Mouse (Mus musculus): ENCODE data around the gene Zfp326. TPM values are rescaled to one million over a fixed set of nuclear protein-coding genes. Genes with fewer than 3 reads are reported as not detected.
"Not testable (repeated sequence)": the region's sequence is repeated elsewhere in the genome, so short reads cannot be mapped to it uniquely, and the experiment has no call there.

Zfp326 gene
- polyA plus RNA-seq, 1 experiment from 2014 or later = 67.5 TPM

GRCm38 (mm10) chr5:105849222-105849621, 27.1 kb upstream of the Zfp326 start:
- H3K27ac ChIP-seq = no peak overlapping the region
- peaks cover 9% of the 10 kb centered on the region; the same call in 1 of the 2 replicates for H3K4me1 ChIP-seq
- no peaks in the 10 kb centered on the region for H3K9me3 ChIP-seq
- no peaks in the 10 kb centered on the region for H3K36me3 ChIP-seq
- H3K27me3 ChIP-seq = no peaks in the 10 kb centered on the region
- H3K9ac ChIP-seq = no peak overlapping the region
- H3K4me3 ChIP-seq = no peak overlapping the region
- H3K4me2 ChIP-seq (replicated peaks) = no peak overlapping the region
- 65% methylated on average over 4 of the region's 4 CpGs for WGBS
- no peak for ATAC-seq (ENCODE audit: insufficient number of reproducible peaks, insufficient read depth, low FRiP score, low TSS enrichment)

- Histone ChIP-seq H3K4me2 (replicated peaks) (no peak overlapping the region), H3K36me3 (no peaks in the 10 kb centered on the region), H3K27me3 (no peaks in the 10 kb centered on the region), H3K4me1 (peaks cover 9% of the 10 kb centered on the region; the same call in 1 of the 2 replicates), H3K9ac (no peak overlapping the region), H3K9me3 (no peaks in the 10 kb centered on the region), H3K4me3 (no peak overlapping the region), H3K27ac (no peak overlapping the region)
- WGBS = 62% methylated on average over 3 of the region's 3 CpGs
- no peak for ATAC-seq (ENCODE audit: insufficient number of reproducible peaks, insufficient read depth, low FRiP score, low TSS enrichment)
Observed at GRCm38 (mm10) chr5:105849643-105850042, 26.7 kb upstream of the Zfp326 start.

DNA sequence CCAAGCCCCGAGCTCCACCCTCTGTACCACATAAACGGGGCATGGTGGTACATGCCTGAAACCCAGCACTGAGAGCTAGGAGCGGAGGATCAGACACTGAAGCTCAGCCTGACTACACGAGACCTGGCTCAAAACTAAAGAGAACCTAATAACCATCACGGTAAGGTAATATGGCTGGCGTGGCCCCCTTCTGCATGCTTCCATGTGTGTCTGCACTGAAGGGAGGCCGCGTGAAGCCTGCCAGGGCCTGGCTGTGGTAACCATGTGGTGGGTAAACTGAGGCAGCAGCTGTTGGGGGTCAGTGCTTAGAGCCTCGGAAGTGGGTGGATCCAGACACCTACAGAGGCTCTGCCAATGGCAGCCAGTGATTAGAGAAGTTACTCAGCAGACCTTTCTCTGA, 23.1 kb upstream of the Zfp326 start:
- no peak overlapping the region for H3K4me2 ChIP-seq (replicated peaks)
- H3K27me3 ChIP-seq = no peaks in the 10 kb centered on the region
- no peaks in the 10 kb centered on the region for H3K36me3 ChIP-seq
- no peaks in the 10 kb centered on the region for H3K9me3 ChIP-seq
- H3K27ac ChIP-seq = no peak overlapping the region
- no peak overlapping the region for H3K9ac ChIP-seq
- H3K4me3 ChIP-seq = no peak overlapping the region
- WGBS = 75% methylated on average over 9 of the region's 9 CpGs
- H3K4me1 ChIP-seq = peaks cover 17% of the 10 kb centered on the region; the same call in 1 of the 2 replicates
- no peak for ATAC-seq (ENCODE audit: insufficient number of reproducible peaks, insufficient read depth, low FRiP score, low TSS enrichment)

DNA sequence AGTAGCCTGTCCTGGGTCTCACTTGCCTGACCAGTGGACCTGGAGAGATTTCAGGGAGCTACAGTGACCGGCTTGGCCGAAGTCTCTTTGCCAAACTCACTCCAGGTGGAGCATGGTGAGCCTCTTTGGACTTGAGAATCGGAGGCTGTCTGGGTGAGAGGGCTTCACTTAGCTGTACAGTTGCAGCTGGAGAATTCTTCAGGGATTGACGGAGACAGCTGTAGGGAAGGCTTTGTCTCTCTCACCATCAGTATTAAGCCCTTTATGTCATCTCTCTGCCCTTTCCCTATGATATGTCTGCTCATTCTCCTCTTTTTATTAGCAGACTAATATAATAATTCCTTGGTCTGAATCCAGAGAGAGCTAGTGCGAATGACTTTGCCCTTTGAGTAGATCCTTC, 18.9 kb upstream of the Zfp326 start:
- Histone ChIP-seq H3K9ac (no peak overlapping the region), H3K27me3 (no peaks in the 10 kb centered on the region), H3K27ac (peak overlapping the region; percentile 73), H3K4me1 (peaks cover 28% of the 10 kb centered on the region), H3K9me3 (no peaks in the 10 kb centered on the region), H3K4me3 (no peak overlapping the region), H3K4me2 (replicated peaks) (no peak overlapping the region), H3K36me3 (no peaks in the 10 kb centered on the region)
- WGBS = 67% methylated on average over 5 of the region's 5 CpGs
- ATAC-seq (ENCODE audit: insufficient number of reproducible peaks, insufficient read depth, low FRiP score, low TSS enrichment) = no peak

DNA sequence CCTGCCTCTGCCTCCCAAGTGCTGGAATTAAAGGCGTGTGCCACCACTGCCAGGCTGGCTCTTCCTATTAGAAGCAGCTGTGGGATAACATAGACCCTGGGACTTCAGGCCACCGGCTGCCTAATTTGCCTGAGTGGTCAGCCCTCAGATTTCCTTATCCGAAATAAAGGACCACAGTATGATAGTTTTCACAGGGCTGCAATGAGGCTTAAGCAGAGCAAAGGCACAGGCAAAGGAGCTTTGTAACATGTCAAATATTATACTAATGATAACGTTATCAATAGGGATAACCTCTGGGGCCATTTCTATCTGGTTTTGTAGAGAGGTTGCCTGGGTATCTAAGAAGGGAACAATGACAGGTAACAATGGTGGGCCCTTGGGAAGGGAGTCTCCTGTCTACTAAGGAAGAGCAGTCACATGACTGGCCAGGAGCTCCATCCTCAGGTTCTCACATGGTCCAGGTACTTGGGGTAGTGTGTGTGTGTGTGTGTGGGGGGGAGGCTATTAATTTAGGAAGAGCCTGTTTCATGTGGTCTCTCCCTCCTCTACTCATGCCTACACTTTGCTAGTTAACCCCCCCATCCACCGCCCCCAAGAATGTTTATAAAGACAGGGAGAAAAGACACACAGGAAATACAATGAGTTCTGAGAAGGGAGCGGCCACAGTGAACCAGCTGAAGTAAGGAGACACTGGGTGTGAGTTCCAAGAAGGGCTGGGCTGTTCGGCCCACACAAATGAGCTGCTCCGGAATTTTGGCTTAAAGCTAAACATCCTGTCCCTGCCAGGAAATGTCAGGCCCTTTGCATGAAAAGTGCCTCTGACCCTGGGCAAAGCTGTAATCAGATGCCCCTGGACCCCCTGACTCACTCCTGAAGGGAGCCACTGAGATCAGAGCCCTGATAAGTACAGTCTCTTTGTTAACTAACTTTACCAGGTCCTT, 17.3 kb upstream of the Zfp326 start:
- no peak overlapping the region for H3K9ac ChIP-seq
- WGBS = 46% methylated on average over 8 of the region's 8 CpGs
- ATAC-seq (ENCODE audit: insufficient number of reproducible peaks, insufficient read depth, low FRiP score, low TSS enrichment) = peak; percentile 56; the same call in 1 of the 2 replicates
- no peak overlapping the region for H3K4me2 ChIP-seq (replicated peaks)
- H3K36me3 ChIP-seq = no peaks in the 10 kb centered on the region
- no peaks in the 10 kb centered on the region for H3K9me3 ChIP-seq
- H3K27ac ChIP-seq = peak overlapping the region; percentile 42; the same call in 1 of the 2 replicates
- no peak overlapping the region for H3K4me3 ChIP-seq
- peaks cover 25% of the 10 kb centered on the region for H3K4me1 ChIP-seq
- H3K27me3 ChIP-seq = no peaks in the 10 kb centered on the region

DNA sequence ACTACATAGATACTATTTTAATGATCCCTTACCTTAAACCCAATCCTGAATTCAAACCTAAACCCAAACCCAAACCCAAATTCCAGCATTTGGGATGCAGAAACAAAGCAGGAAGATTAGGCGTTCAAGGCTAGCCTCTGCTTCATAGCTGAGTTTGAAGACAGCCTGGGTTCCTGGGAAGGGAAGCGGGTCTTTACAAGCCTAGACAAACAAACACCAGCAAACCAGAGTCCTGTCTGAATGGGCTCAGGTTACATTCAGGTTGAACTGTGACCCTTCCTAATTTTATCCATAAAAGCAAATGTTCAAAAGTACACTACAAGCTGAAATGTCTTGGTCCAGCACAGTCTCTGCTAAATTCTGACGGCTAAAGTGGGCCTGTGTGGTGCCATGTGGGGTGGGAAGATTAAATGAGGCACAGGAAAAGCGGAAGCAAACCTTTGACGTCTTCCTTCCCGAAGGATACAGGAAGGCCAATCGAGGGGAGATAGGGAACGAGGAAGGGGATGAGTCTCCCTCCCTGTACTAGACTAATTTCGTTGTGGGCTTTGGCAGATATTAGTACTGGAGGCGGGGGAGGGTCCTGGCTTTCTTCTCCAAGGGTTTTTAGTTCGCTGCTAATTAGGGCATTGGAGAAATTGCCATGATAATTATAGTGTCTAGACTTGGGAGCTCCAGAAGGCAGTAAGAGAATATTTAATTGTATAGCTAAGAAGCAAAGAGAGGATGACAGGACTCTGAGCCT, 16.5 kb upstream of the Zfp326 start:
- H3K4me3 ChIP-seq = no peak overlapping the region
- peaks cover 25% of the 10 kb centered on the region for H3K4me1 ChIP-seq
- no peak overlapping the region for H3K4me2 ChIP-seq (replicated peaks)
- no peak overlapping the region for H3K9ac ChIP-seq
- peak overlapping the region; percentile 63 for H3K27ac ChIP-seq
- WGBS = 19% methylated on average over 11 of the region's 11 CpGs
- H3K27me3 ChIP-seq = no peaks in the 10 kb centered on the region
- H3K36me3 ChIP-seq = no peaks in the 10 kb centered on the region
- H3K9me3 ChIP-seq = no peaks in the 10 kb centered on the region
- ATAC-seq (ENCODE audit: insufficient number of reproducible peaks, insufficient read depth, low FRiP score, low TSS enrichment) = no peak

DNA sequence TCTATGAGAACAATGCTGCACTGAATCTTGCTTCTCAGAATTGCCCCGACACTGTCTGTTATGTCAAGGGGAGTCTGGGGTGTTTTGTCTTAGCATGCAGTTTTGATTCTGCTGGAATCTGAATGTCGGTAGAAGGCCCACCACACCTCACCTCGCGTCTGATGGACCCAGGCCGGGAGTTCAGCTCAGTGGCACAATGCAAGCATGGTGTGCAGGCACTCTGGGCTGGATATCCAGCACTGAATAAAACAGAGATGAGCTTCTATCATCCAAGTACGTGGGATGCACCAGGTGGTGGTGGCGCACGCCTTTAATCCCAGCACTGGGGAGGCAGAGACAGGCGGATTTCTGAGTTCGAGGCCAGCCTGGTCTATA, 15.9 kb upstream of the Zfp326 start:
- no peaks in the 10 kb centered on the region for H3K9me3 ChIP-seq
- H3K27me3 ChIP-seq = no peaks in the 10 kb centered on the region
- H3K4me1 ChIP-seq = peaks cover 25% of the 10 kb centered on the region
- H3K9ac ChIP-seq = no peak overlapping the region
- 0 out of 2 replicates have a peak overlapping the region, but pooled peaks have one; percentile 63 for H3K27ac ChIP-seq
- WGBS = 73% methylated on average over 10 of the region's 10 CpGs
- H3K36me3 ChIP-seq = no peaks in the 10 kb centered on the region
- ATAC-seq (ENCODE audit: insufficient number of reproducible peaks, insufficient read depth, low FRiP score, low TSS enrichment) = no peak
- H3K4me2 ChIP-seq (replicated peaks) = no peak overlapping the region
- H3K4me3 ChIP-seq = no peak overlapping the region

GRCm38 (mm10) chr5:105861616-105862015, 14.7 kb upstream of the Zfp326 start:
- H3K9me3 ChIP-seq = no peaks in the 10 kb centered on the region
- H3K4me1 ChIP-seq = peaks cover 21% of the 10 kb centered on the region
- H3K36me3 ChIP-seq = no peaks in the 10 kb centered on the region
- ATAC-seq (ENCODE audit: insufficient number of reproducible peaks, insufficient read depth, low FRiP score, low TSS enrichment) = no peak
- no peak overlapping the region for H3K4me2 ChIP-seq (replicated peaks)
- H3K27ac ChIP-seq = no peak overlapping the region
- WGBS = 89% methylated on average over 5 of the region's 5 CpGs
- no peaks in the 10 kb centered on the region for H3K27me3 ChIP-seq
- no peak overlapping the region for H3K9ac ChIP-seq
- H3K4me3 ChIP-seq = no peak overlapping the region

GRCm38 (mm10) chr5:105865110-105865628, 11.2 kb upstream of the Zfp326 start:
- not testable (repeated sequence) for H3K4me3 ChIP-seq; H3K9me3 ChIP-seq; H3K36me3 ChIP-seq; H3K27me3 ChIP-seq; H3K9ac ChIP-seq; H3K4me1 ChIP-seq; H3K27ac ChIP-seq; H3K4me2 ChIP-seq (replicated peaks); ATAC-seq (ENCODE audit: insufficient number of reproducible peaks, insufficient read depth, low FRiP score, low TSS enrichment)
- WGBS = 63% methylated on average over 5 of the region's 5 CpGs

DNA sequence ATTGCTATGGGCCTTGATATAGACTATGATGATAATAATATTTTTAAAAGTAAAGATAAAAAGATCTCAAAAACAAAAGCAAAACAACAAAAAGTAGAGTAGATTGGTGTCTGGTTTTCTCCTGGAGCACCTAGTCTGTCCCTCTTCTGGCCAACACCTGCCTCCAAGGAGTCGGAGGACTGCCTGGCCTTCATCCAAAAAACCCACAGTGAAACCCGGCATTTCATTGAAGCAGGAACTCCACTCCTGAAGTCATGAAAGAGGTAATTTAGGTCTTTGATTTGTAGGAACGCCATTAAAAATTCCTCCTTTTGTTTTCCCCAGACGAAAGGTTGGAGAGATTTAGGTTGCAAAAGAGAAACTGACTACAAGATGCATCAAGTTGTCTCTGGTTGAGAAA, 8.9 kb upstream of the Zfp326 start:
- no peak overlapping the region for H3K9ac ChIP-seq
- no peak overlapping the region for H3K4me2 ChIP-seq (replicated peaks)
- H3K4me3 ChIP-seq = no peak overlapping the region
- no peak overlapping the region for H3K27ac ChIP-seq
- peaks cover 6% of the 10 kb centered on the region; the same call in 1 of the 2 replicates for H3K4me1 ChIP-seq
- WGBS = 40% methylated on average over 4 of the region's 4 CpGs
- no peaks in the 10 kb centered on the region for H3K9me3 ChIP-seq
- no peaks in the 10 kb centered on the region for H3K27me3 ChIP-seq
- no peaks in the 10 kb centered on the region for H3K36me3 ChIP-seq
- no peak for ATAC-seq (ENCODE audit: insufficient number of reproducible peaks, insufficient read depth, low FRiP score, low TSS enrichment)

DNA sequence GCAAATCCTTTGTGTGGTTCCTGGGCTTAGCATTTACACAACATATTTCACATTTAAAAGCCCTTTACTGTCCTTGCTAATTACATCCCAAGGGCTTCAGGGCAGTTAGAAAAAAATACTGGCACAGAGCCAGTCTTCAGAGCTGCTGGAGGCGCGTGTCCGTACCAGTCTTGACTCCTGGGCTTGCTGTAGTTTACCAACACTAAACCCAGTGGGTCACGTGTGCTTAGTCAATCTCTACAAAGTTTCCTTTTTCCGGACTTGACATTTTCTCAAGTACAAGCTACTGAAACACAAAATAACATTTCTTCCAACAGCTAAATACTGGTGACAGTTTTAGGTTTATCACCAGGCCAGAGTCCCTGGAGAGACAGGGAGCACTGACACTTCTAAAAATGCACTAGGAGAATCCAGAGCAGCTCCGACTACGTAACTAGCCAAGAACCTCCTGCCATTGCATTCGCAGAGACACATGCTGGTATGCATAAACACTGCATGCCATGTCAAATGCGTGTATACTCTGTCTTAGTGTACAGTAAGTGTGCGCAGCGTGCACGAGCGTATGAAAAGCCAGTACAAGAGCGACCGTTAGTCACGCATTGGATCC, 8.4 kb upstream of the Zfp326 start:
- H3K27me3 ChIP-seq = no peaks in the 10 kb centered on the region
- 77% methylated on average over 16 of the region's 16 CpGs for WGBS
- no peak overlapping the region for H3K4me2 ChIP-seq (replicated peaks)
- peaks cover 6% of the 10 kb centered on the region; the same call in 1 of the 2 replicates for H3K4me1 ChIP-seq
- no peaks in the 10 kb centered on the region for H3K9me3 ChIP-seq
- no peaks in the 10 kb centered on the region for H3K36me3 ChIP-seq
- ATAC-seq (ENCODE audit: insufficient number of reproducible peaks, insufficient read depth, low FRiP score, low TSS enrichment) = no peak
- no peak overlapping the region for H3K9ac ChIP-seq
- H3K27ac ChIP-seq = no peak overlapping the region
- no peak overlapping the region for H3K4me3 ChIP-seq
